Mouse (Mus musculus): ENCODE measurements around the gene Btg1. TPM values are rescaled to one million over a fixed set of nuclear protein-coding genes. Genes with fewer than 3 reads are reported as not detected.

Btg1 gene
- polyA plus RNA-seq, 1 experiment from 2014 or later = 47.9 TPM

DNA sequence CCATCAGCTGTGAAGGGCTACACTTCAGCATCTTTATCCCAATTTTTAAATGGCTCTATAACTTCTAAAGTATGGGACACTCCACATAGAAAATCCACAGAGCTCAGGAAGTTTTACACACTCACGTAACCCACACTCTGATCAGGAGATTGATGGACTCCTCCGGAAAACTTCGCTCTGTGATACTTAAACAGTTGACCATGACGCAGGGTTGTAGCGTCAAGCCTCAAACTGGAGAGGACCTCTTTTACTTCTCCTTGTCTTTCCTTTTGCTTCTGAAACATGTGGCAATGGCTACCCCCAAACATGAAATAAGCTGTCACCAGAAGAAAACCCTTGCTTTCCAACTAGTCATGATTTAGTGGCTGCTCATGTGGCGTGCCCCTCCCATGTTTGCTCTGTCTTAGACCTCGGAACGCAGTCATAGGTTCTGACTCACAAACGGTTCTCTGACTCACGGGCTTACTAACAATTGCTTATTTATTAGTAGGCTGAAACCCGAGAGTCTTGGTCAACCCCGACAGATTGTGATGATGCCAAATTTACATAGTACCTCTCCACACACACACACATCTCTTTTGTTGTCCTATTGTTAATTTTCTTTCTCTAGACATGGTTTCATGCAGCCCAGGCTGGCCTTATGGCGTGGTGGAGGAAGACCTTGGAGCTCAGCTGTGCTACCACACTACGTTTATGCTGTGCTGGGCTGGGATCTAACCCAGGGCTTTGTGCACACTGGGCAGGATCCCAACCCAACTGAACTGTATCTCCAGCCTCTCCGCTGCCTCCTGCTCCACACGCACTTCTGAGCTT is 11.5 kb downstream of the Btg1 start:
- no peak for ATAC-seq (ENCODE audit: low FRiP score, low TSS enrichment)
- Histone ChIP-seq H3K27ac (ENCODE audit: low read length) (no peak overlapping the region), H3K9ac (replicated peaks; ENCODE audit: low read length) (no peak overlapping the region), H3K36me3 (ENCODE audit: insufficient read depth, low read length) (peaks cover 19% of the 10 kb centered on the region; the same call in 1 of the 2 replicates), H3K4me1 (ENCODE audit: insufficient read depth, low read length) (peaks cover 26% of the 10 kb centered on the region; the same call in 1 of the 2 replicates), H3K4me3 (ENCODE audit: low read length) (no peak overlapping the region), H3K9me3 (ENCODE audit: low read length) (no peaks in the 10 kb centered on the region), H3K27me3 (ENCODE audit: insufficient read depth, low read length) (no peaks in the 10 kb centered on the region), H3K4me2 (replicated peaks; ENCODE audit: low read depth, low read length) (no peak overlapping the region)
- WGBS = 70% methylated on average over 16 of the region's 16 CpGs

DNA sequence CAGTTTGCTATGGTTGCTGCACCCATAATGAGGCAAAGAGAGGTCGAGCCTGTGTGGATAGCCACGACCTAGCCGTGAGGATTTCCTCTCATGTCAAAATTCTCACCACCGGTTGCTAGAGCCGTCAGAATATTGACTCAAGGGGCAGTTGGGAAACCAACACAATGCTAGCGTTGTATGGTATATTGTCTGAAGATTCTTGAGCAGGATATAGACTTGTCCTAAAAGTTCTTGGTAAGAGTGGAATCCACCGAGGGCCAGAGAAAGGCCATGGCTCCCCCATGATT is 12.1 kb downstream of the Btg1 start:
- Histone ChIP-seq H3K4me2 (replicated peaks; ENCODE audit: low read depth, low read length) (no peak overlapping the region), H3K36me3 (ENCODE audit: insufficient read depth, low read length) (peaks cover 18% of the 10 kb centered on the region; the same call in 1 of the 2 replicates), H3K9me3 (ENCODE audit: low read length) (no peaks in the 10 kb centered on the region), H3K27ac (ENCODE audit: low read length) (no peak overlapping the region), H3K27me3 (ENCODE audit: insufficient read depth, low read length) (no peaks in the 10 kb centered on the region), H3K4me1 (ENCODE audit: insufficient read depth, low read length) (0 out of 2 replicates have a peak, but pooled peaks cover 24% of the 10 kb centered on the region), H3K9ac (replicated peaks; ENCODE audit: low read length) (no peak overlapping the region), H3K4me3 (ENCODE audit: low read length) (no peak overlapping the region)
- no peak for ATAC-seq (ENCODE audit: low FRiP score, low TSS enrichment)
- WGBS = 76% methylated on average over 7 of the region's 7 CpGs

DNA sequence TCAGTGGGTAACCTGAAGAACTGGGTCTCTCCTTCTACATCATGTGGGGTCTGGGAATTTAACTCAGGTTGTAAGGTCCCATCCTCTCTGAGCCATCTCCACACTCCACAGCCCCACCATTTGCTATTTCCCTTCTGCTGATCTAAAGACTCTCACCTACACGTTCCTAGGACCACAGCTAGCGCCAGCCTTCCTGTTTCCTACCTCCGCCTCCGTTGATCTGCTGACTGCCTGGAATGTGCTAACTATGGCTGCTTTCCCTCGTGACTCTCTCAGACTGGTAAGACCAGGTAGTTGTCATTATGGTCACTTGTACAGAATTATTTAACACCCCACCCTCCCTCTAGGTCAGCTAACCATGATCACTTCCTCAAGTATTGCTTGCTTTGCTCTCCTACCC is 13.3 kb downstream of the Btg1 start:
- 63% methylated on average over 5 of the region's 5 CpGs for WGBS
- H3K36me3 ChIP-seq (ENCODE audit: insufficient read depth, low read length) = peaks cover 10% of the 10 kb centered on the region; the same call in 1 of the 2 replicates

DNA sequence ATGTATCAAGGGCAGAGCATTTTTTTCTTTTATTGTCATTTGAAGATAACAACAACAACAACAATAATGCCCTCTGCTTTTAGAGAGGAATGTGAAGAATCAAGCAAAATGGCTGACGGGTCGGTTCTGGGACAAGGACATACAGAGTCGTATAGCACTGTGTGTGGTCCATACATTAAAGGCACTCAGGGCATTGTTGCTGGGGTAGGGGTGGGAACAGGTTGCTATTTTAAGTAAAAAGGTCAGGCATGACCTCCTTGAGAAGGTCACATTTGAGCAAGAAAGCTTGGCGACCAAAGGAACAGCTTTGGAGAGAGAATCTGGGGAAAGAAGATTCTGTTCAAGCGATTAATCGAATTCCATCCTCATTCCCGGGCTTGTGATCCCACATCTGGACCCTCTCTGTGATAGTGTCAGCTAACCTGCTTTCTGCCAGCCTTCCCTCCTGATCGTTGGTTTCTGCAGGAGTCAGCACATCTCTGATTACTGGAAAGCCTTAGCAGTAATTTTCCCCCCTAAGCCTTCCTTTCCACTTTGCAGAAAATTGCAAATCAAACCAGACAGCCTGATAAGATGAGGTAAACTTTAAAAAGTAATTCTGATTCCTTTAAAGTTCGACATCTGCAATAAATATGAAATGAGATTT is 14.4 kb downstream of the Btg1 start:
- Histone ChIP-seq H3K36me3 (ENCODE audit: insufficient read depth, low read length) (peaks cover 10% of the 10 kb centered on the region; the same call in 1 of the 2 replicates), H3K27me3 (ENCODE audit: insufficient read depth, low read length) (no peaks in the 10 kb centered on the region), H3K27ac (ENCODE audit: low read length) (no peak overlapping the region), H3K4me1 (ENCODE audit: insufficient read depth, low read length) (peaks cover 18% of the 10 kb centered on the region), H3K9me3 (ENCODE audit: low read length) (no peaks in the 10 kb centered on the region), H3K4me2 (replicated peaks; ENCODE audit: low read depth, low read length) (no peak overlapping the region), H3K9ac (replicated peaks; ENCODE audit: low read length) (no peak overlapping the region), H3K4me3 (ENCODE audit: low read length) (no peak overlapping the region)
- 37% methylated on average over 9 of the region's 9 CpGs for WGBS
- no peak for ATAC-seq (ENCODE audit: low FRiP score, low TSS enrichment)

More for the DNA sequence above, 13.3 kb downstream of the Btg1 start:
- Histone ChIP-seq H3K9ac (replicated peaks; ENCODE audit: low read length) (no peak overlapping the region), H3K4me2 (replicated peaks; ENCODE audit: low read depth, low read length) (no peak overlapping the region), H3K9me3 (ENCODE audit: low read length) (no peaks in the 10 kb centered on the region), H3K27ac (ENCODE audit: low read length) (no peak overlapping the region), H3K4me3 (ENCODE audit: low read length) (no peak overlapping the region), H3K4me1 (ENCODE audit: insufficient read depth, low read length) (peaks cover 17% of the 10 kb centered on the region; the same call in 1 of the 2 replicates), H3K27me3 (ENCODE audit: insufficient read depth, low read length) (no peaks in the 10 kb centered on the region)
- no peak for ATAC-seq (ENCODE audit: low FRiP score, low TSS enrichment)

DNA sequence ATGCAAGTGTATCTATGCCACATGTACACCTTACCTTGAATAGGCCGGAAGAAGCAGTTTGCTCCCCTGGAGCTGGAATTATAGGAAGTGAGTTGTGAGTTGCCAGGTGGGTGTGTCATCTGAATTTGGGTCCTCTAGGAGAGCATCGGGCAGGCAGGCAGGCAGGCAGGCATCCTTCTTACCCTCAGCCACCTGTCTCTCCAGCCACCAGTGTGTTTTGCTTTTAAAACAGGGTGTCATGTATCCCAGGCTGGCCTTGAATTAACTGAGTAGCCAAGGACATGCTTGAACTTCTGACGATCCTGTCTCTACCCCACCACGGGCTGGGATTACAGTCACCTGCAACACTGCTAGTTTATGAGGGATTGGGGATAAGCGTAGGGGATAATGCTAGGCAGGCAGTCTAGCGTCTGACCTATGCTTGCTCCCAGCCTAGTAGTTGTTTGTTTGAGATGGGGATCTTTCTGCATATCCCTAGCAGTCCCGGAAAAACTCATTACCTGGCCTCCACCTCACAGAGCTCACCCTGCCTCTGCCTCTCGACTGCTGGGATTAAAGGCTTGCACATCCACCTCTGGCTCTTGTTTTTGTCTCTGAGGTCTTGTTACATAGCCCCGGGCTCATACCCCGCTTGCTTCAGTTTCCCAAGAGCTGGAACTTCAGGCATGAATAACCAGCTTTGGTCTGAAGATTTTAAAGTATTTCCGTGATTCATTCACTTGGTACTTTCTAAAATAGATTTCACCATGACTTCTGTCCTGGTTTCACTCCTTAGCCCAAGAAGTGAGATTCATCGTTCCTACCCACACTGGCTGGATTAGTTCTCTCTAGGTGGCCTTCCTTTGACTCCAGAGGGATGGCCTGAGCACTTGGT is 15.7 kb downstream of the Btg1 start:
- Histone ChIP-seq H3K4me3 (ENCODE audit: low read length) (no peak overlapping the region), H3K4me2 (replicated peaks; ENCODE audit: low read depth, low read length) (no peak overlapping the region), H3K4me1 (ENCODE audit: insufficient read depth, low read length) (peaks cover 18% of the 10 kb centered on the region), H3K36me3 (ENCODE audit: insufficient read depth, low read length) (peaks cover 5% of the 10 kb centered on the region; the same call in 1 of the 2 replicates), H3K9ac (replicated peaks; ENCODE audit: low read length) (no peak overlapping the region), H3K9me3 (ENCODE audit: low read length) (no peaks in the 10 kb centered on the region), H3K27ac (ENCODE audit: low read length) (0 out of 2 replicates have a peak overlapping the region, but pooled peaks have one; percentile 34), H3K27me3 (ENCODE audit: insufficient read depth, low read length) (no peaks in the 10 kb centered on the region)
- peak; percentile 33; the same call in 1 of the 2 replicates for ATAC-seq (ENCODE audit: low FRiP score, low TSS enrichment)
- 55% methylated on average over 12 of the region's 12 CpGs for WGBS

DNA sequence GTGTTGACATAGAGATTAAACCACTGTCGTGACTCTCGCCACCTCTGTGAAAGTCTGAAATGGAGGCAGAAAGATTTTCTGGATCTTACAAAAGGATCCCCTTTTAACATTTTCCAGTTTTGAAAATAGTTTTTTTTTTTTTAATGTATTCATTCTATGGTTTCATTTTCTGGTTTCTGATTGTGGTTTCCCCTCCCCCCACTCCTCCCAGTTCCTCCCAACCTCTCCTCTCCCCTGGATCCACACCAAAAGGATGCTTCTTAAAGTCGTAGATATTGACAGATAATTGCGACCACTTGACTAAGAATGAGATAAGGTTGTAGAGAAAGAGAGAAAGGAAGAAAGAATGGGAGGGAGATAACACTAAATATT is 16.3 kb downstream of the Btg1 start:
- H3K27ac ChIP-seq (ENCODE audit: low read length) = 0 out of 2 replicates have a peak overlapping the region, but pooled peaks have one; percentile 34
- peaks cover 14% of the 10 kb centered on the region for H3K4me1 ChIP-seq (ENCODE audit: insufficient read depth, low read length)
- H3K4me2 ChIP-seq (replicated peaks; ENCODE audit: low read depth, low read length) = no peak overlapping the region
- WGBS = 80% methylated on average over 4 of the region's 4 CpGs
- peaks cover 4% of the 10 kb centered on the region; the same call in 1 of the 2 replicates for H3K36me3 ChIP-seq (ENCODE audit: insufficient read depth, low read length)
- H3K27me3 ChIP-seq (ENCODE audit: insufficient read depth, low read length) = no peaks in the 10 kb centered on the region
- no peak overlapping the region for H3K4me3 ChIP-seq (ENCODE audit: low read length)
- no peaks in the 10 kb centered on the region for H3K9me3 ChIP-seq (ENCODE audit: low read length)
- H3K9ac ChIP-seq (replicated peaks; ENCODE audit: low read length) = no peak overlapping the region
- no peak for ATAC-seq (ENCODE audit: low FRiP score, low TSS enrichment)

DNA sequence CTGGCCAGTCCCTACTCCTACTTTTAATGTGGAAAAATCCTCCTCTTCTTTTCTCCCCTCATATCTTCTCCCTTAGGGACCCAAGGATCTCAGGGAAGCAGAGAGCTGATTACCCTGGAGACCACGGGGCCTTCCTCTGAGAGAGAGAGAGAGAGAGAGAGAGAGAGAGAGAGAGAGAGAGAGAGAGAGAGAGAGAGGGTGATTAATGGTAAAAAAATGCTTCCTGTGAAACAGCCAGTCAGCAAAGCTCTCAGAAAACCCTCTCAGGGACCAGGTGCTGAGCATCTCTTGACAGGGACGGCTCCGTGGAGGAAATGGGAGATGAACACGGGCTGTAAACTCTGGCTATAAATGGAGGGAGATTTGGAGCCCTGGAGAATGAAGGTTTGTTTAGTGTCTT is 18.7 kb downstream of the Btg1 start:
- H3K36me3 ChIP-seq (ENCODE audit: insufficient read depth, low read length) = no peaks in the 10 kb centered on the region
- no peaks in the 10 kb centered on the region for H3K27me3 ChIP-seq (ENCODE audit: insufficient read depth, low read length)
- no peaks in the 10 kb centered on the region for H3K9me3 ChIP-seq (ENCODE audit: low read length)
- WGBS = 10% methylated on average over 4 of the region's 4 CpGs
- ATAC-seq (ENCODE audit: low FRiP score, low TSS enrichment) = peak; percentile 74
- peak overlapping the region; percentile 18; the same call in 1 of the 2 replicates for H3K27ac ChIP-seq (ENCODE audit: low read length)
- no peak overlapping the region for H3K4me3 ChIP-seq (ENCODE audit: low read length)
- no peak overlapping the region for H3K9ac ChIP-seq (replicated peaks; ENCODE audit: low read length)
- H3K4me2 ChIP-seq (replicated peaks; ENCODE audit: low read depth, low read length) = no peak overlapping the region
- peaks cover 10% of the 10 kb centered on the region for H3K4me1 ChIP-seq (ENCODE audit: insufficient read depth, low read length)

DNA sequence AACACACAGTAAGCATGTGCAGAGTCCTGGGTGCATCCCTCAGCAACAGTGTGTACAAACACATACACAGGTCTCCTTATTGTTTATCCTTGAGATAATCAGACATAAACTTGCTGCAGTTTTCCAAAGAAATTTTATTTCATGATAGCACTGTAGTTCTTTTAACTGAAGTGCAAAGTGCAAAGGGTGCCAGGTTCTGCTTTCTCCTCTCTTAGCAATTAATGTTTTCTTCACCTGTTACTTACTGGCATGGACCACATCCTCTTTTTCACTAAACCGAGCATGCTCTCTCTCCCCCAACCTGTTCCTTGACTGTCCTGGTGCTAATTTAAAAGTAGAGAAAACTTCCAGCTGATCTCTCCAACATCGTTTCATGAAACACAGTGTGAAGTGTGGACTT is 21.7 kb downstream of the Btg1 start:
- Histone ChIP-seq H3K27ac (ENCODE audit: low read length) (no peak overlapping the region), H3K27me3 (ENCODE audit: insufficient read depth, low read length) (no peaks in the 10 kb centered on the region), H3K36me3 (ENCODE audit: insufficient read depth, low read length) (no peaks in the 10 kb centered on the region), H3K9me3 (ENCODE audit: low read length) (no peaks in the 10 kb centered on the region), H3K9ac (replicated peaks; ENCODE audit: low read length) (no peak overlapping the region), H3K4me3 (ENCODE audit: low read length) (no peak overlapping the region), H3K4me2 (replicated peaks; ENCODE audit: low read depth, low read length) (no peak overlapping the region), H3K4me1 (ENCODE audit: insufficient read depth, low read length) (peaks cover 7% of the 10 kb centered on the region)
- ATAC-seq (ENCODE audit: low FRiP score, low TSS enrichment) = no peak
- 85% methylated on average over 2 of the region's 2 CpGs for WGBS

DNA sequence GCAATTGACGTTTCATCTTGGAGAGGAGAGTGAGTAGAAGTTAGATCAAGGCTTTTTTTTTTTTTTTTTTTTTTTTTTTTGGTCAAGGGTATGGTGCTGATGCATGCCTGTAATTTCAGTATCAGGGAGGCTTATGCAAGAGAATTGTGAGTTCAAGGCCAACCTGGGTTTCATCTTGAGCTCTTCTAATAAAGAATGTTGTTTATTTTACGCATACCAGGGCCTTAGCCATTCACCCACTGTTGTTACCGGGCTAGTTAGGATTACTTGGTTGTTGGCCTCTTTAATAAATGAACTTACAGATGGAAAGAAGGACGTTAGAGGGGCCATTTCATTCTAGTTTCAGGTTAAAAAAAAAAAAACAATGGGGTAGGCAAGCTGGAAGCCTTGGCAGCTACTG is 25.2 kb downstream of the Btg1 start:
- Histone ChIP-seq H3K9ac (replicated peaks; ENCODE audit: low read length) (no peak overlapping the region), H3K27ac (ENCODE audit: low read length) (no peak overlapping the region), H3K9me3 (ENCODE audit: low read length) (no peaks in the 10 kb centered on the region), H3K27me3 (ENCODE audit: insufficient read depth, low read length) (no peaks in the 10 kb centered on the region), H3K4me1 (ENCODE audit: insufficient read depth, low read length) (peaks cover 10% of the 10 kb centered on the region), H3K4me2 (replicated peaks; ENCODE audit: low read depth, low read length) (no peak overlapping the region), H3K36me3 (ENCODE audit: insufficient read depth, low read length) (no peaks in the 10 kb centered on the region), H3K4me3 (ENCODE audit: low read length) (no peak overlapping the region)
- ATAC-seq (ENCODE audit: low FRiP score, low TSS enrichment) = no peak
- 70% methylated on average over 4 of the region's 4 CpGs for WGBS
